Mouse (Mus musculus): ENCODE results near the gene Hoxb7. TPM values are rescaled to one million over a fixed set of nuclear protein-coding genes. Genes with fewer than 3 reads are reported as not detected.

Hoxb7 gene
- polyA plus RNA-seq, 1 experiment from 2014 or later: 101 TPM

DNA sequence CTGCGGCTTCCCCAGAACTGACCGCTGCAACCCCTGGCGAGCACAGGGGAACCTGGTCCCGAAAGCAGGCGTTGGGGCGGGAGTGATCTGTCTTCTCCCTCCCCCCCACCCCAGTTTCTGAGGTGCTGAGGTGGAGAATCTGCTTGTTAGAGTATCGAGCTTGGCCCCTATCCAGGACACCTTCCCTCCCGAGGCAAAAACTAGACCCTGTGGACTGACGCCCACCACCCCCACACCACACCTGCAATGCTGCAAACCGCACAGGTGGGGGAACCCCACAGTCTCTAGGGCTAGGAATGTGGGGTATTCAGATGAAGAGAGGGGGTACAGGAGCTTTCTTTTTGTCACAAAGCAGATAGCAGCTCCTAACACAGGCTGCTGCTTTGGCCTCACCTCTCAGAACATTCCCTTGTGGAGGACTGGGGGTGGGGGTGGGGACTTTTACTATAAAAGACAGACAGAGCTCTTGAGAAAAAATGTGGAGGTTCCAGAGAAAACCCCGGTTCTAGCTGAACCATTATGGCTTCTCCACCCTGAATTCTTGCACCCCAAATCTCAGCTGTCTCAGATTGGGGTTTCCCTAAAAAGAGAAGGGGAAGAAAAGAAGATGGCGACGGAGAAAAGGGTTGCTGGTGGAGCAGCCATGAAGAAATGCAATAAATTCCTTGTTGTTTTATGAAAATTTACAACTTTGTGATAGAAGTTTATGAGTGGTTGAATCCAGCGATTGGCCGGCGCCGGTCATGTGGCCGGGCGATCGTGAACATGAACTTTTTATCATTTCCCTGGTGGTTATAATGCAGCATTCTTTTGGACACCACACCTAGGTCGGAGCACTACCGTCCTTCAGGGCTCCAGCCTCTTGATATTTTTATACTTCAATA lies 5.5 kb downstream of the Hoxb7 start, which contains the start of gene Hoxb6:
Gene Hoxb6, plus strand, starts transcription at position 796 of the 884 bp plus-strand sequence.
- Histone ChIP-seq H3K36me3 (no peaks in the 10 kb centered on the region), H3K4me3 (peak within 1 kb of the TSS; percentile 99), H3K9me3 (no peaks in the 10 kb centered on the region), H3K9ac (peak within 1 kb of the TSS; percentile 100), H3K27me3 (replicated peaks) (no peaks in the 10 kb centered on the region), H3K27ac (peak within 1 kb of the TSS; percentile 99), H3K4me2 (replicated peaks) (peak within 1 kb of the TSS; percentile 100), H3K4me1 (peaks cover 35% of the 10 kb centered on the region)
- WGBS: 1% methylated on average over 22 of the region's 22 CpGs
- ATAC-seq (ENCODE audit: low FRiP score, low read depth): 0 out of 2 replicates have a peak, but pooled peaks have one; percentile 34

DNA sequence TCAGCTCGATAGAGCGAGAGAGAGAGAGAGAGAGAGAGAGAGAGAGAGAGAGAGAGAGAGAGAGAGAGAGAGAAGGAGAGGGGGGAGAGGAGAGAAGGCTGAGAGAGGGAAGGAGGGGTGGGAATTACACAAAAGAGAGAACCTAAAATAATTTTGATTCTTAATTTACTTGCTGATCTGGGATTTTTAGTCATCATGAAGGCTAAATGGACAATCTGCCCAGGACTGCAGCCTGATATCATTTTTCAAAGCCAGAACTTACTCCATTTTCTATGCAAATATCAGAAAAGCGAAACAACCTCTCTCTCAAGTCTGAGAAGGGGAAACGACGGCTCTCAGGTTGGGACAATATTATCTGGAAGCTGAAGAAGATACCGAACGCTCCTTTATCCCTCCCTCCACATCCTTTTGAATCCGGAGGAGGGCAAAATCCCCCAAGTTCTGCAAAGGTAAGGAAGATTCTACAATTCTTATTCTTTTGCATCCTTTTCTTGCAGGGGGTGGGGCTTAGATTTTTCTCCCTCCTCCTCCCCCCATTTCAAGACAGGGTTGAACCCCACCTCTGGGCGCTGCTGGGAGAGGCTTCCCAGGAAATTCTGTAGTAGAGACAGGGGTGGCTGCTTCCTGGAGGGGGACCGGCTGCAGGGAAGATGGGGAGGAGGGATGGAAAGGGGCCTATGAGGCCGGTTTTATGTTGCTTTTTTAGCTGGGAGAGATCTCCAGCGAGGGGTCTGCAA lies 6.3 kb downstream of the Hoxb7 start:
- H3K9ac ChIP-seq: peak overlapping the region; percentile 100
- H3K36me3 ChIP-seq: no peaks in the 10 kb centered on the region
- peaks cover 39% of the 10 kb centered on the region for H3K4me1 ChIP-seq
- peak overlapping the region; percentile 99 for H3K27ac ChIP-seq
- H3K4me3 ChIP-seq: peak overlapping the region; percentile 99
- H3K9me3 ChIP-seq: no peaks in the 10 kb centered on the region
- peak overlapping the region; percentile 100 for H3K4me2 ChIP-seq (replicated peaks)
- under 1% methylated on average over 12 of the region's 12 CpGs for WGBS
- H3K27me3 ChIP-seq (replicated peaks): no peaks in the 10 kb centered on the region
- ATAC-seq (ENCODE audit: low FRiP score, low read depth): no peak

DNA sequence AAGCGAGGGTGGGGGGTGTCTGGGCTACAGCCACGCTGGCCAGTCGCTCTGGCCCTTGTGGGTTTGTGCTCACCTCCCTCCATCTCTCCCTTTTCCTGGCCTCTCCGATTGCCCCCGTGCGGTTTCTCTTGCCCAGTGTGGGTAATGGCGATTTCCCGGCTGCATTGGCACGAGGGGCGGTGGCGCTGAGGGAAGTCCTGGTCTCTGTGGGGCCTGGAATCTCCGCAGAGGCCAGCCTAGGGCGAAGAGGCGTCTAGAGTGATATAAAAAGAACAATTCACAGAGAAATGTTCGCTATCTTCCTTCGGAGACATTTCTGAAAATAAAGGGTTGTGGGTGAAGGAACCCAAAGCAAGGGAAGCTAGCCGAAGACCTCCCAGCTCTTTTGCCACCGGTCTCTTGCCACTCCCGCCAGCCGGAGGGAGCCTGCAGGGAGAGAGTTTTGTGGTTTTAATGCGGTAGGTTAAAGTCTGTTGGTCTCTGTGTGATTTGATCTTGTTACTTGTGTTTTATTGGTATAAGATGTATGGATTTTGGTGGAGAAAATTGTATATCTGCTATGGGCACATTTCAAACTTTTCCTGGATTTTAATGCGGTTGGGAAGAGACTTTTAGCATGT lies 7.0 kb downstream of the Hoxb7 start:
- peak overlapping the region; percentile 100 for H3K4me2 ChIP-seq (replicated peaks)
- no peaks in the 10 kb centered on the region for H3K9me3 ChIP-seq
- H3K27ac ChIP-seq: peak overlapping the region; percentile 99
- no peak for ATAC-seq (ENCODE audit: low FRiP score, low read depth)
- H3K4me1 ChIP-seq: peaks cover 38% of the 10 kb centered on the region
- H3K9ac ChIP-seq: peak overlapping the region; percentile 100
- no peaks in the 10 kb centered on the region for H3K27me3 ChIP-seq (replicated peaks)
- H3K36me3 ChIP-seq: no peaks in the 10 kb centered on the region
- under 1% methylated on average over 22 of the region's 22 CpGs for WGBS
- peak overlapping the region; percentile 99 for H3K4me3 ChIP-seq

DNA sequence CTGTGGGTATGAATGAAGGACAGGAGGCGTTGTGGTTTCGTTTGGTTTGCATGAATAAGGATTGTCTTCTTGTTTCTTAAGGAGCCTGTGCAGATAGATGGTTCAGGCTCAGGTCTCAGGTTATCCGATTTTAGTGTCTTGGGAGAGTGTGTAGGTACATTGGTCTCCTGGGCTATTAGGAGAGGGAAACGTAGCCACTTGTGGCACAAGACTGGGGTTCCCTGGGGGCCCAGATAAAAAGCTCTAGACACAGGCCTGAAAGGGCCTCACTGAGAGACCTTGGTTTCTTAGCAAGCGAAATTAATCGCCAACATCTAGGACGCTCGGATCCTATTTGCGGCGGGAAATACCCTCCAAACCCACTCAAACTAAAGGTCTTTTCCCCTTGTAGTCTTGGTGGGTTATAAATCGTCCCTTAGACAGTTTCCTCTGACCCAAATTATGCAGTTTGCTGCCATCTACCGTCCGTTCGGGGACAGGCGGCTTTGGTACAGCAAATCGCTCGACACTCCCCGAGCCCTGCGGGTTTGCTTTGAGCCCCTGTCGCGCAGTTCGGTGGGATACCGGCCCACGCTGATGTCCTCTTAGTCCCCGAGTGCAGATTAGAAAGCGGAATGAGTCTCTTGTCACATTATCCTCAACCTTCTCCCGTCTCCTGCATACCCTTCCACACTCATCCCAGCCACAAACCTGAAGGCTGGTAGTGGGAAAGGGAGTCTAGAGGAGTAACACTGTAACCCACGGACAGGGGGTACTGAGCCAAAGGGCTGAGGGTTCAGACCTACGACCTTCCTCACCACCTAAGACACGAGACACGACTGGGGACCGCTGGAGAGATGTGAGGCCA lies 8.0 kb downstream of the Hoxb7 start:
- Histone ChIP-seq H3K27me3 (replicated peaks) (no peaks in the 10 kb centered on the region), H3K4me3 (peak overlapping the region; percentile 99), H3K9ac (peak overlapping the region; percentile 100), H3K4me1 (peaks cover 32% of the 10 kb centered on the region), H3K36me3 (no peaks in the 10 kb centered on the region), H3K9me3 (no peaks in the 10 kb centered on the region), H3K4me2 (replicated peaks) (peak overlapping the region; percentile 100), H3K27ac (peak overlapping the region; percentile 99)
- WGBS: under 1% methylated on average over 32 of the region's 32 CpGs
- peak; percentile 31; the same call in 1 of the 2 replicates for ATAC-seq (ENCODE audit: low FRiP score, low read depth)

DNA sequence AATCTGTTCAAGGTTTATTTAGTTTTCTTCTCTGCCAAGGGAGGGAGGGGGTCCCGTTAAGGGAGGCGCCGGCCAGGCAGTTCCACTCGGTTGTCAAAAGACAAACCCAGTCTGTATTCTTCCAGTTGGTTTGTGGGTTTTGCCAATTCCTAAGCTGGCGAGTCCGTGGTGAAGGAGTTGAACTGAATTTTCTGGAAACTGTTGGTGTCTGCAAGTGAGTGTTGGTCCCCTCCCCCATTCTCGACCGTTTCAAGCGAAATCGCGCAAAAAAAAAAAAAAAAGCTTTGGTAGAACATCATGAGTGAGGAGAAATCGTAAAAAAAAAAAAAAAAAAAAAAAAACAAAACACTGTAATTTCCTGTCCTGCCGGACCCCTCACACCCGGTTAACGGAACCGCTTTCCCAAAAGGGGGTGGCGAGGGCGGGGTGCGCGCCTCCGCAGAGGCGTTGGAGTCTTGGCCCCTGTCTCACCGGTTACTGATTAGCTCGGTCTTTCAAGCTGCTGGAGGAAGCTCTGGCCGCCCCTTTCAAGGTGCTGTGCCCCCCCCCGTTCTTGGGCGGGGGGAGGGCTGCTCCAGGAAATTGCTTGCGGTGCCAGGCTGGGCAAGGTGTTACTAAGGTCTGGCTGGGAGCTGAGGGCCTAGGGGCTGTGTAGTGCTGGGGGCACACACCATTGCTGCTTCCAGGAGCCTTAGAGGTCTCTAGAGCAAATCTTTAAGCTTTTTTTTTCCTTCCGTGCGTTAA lies 8.8 kb downstream of the Hoxb7 start:
- Histone ChIP-seq H3K27ac (peak overlapping the region; percentile 99), H3K27me3 (replicated peaks) (no peaks in the 10 kb centered on the region), H3K9ac (peak overlapping the region; percentile 100), H3K9me3 (no peaks in the 10 kb centered on the region), H3K4me2 (replicated peaks) (peak overlapping the region; percentile 100), H3K4me3 (peak overlapping the region; percentile 99), H3K4me1 (peaks cover 28% of the 10 kb centered on the region), H3K36me3 (no peaks in the 10 kb centered on the region)
- under 1% methylated on average over 30 of the region's 30 CpGs for WGBS
- no peak for ATAC-seq (ENCODE audit: low FRiP score, low read depth)

DNA sequence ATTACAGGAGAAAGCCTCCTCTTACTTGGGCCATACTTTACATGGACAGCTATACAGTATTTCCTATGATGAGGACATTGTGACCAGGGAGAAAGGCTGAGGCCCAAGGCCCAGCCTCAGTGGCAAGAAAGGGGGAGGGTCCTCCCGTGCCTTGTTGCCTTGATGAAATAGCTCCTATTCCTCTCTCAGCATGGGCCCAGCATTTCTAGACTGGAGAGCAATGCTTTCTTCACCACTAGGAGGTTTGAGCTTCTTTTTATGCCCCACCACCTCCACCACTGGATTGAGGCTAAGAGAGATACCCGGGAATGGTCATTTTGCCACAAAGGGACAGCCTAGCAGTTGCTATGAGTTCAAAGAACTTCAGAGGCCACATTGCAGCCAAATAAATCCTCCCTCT lies 10.6 kb downstream of the Hoxb7 start:
- H3K9me3 ChIP-seq: no peaks in the 10 kb centered on the region
- WGBS: 3% methylated on average over 2 of the region's 2 CpGs
- H3K4me1 ChIP-seq: peaks cover 28% of the 10 kb centered on the region
- peak overlapping the region; percentile 99 for H3K27ac ChIP-seq
- H3K4me2 ChIP-seq (replicated peaks): peak overlapping the region; percentile 100
- H3K27me3 ChIP-seq (replicated peaks): no peaks in the 10 kb centered on the region
- peak overlapping the region; percentile 100 for H3K9ac ChIP-seq
- no peak for ATAC-seq (ENCODE audit: low FRiP score, low read depth)
- H3K36me3 ChIP-seq: peaks cover 14% of the 10 kb centered on the region
- H3K4me3 ChIP-seq: peak overlapping the region; percentile 99

DNA sequence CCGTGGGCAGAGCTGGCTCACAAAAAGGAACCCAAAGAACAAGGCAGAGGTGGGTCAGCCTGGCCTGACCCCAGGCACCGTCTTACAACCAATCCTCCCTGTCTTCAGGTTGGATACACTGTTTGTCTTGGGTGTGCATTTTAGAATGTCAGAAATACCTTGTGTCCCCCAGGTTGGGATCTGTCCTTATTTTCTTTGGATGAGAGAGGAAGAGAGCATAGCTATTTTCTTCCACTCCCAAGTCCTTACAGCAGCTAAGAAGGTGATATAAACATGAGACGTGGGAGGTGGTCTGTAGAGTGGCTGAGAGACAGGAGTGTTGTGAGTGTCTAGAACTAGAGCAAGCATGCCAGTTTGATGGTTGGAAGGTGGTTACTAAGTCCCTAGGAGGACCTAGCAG lies 11.0 kb downstream of the Hoxb7 start:
- H3K4me2 ChIP-seq (replicated peaks): peak overlapping the region; percentile 100
- no peaks in the 10 kb centered on the region for H3K27me3 ChIP-seq (replicated peaks)
- H3K9me3 ChIP-seq: no peaks in the 10 kb centered on the region
- peaks cover 33% of the 10 kb centered on the region for H3K4me1 ChIP-seq
- peak overlapping the region; percentile 99 for H3K4me3 ChIP-seq
- ATAC-seq (ENCODE audit: low FRiP score, low read depth): no peak
- WGBS: 4% methylated on average over 3 of the region's 3 CpGs
- peak overlapping the region; percentile 100 for H3K9ac ChIP-seq
- H3K36me3 ChIP-seq: peaks cover 15% of the 10 kb centered on the region
- peak overlapping the region; percentile 99 for H3K27ac ChIP-seq

DNA sequence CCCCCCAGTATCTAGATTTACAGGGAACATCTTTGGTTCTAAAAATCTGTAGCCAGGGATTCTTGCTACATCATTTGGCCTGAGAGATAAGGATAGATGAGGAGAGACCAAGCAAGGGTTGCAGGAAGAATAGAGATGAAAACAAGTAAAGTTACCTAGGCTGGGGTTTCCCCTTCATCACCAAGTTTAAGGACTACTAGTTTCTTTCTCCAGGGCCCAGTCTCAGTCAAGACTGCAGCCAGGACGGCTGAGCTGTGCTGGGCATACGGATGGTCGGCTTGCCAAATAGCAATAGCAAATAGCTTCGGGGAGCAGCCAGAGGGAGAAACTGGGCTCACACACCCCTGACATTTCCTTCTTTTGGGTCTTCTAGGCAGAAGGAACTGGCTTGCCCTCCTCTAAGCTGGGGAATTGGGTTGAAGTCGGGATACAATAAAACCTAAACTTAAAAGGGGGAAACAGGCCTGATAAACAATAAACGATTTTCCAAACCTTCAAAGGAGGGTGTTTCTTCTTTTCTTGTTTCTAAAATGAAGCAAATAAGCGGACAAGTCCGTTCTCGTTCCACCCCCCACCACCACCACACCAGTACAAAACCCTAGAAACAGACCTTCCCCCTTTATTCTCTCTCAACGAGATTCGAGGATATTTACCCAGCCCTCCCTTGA lies 11.7 kb downstream of the Hoxb7 start:
- H3K27ac ChIP-seq: peak overlapping the region; percentile 99

DNA sequence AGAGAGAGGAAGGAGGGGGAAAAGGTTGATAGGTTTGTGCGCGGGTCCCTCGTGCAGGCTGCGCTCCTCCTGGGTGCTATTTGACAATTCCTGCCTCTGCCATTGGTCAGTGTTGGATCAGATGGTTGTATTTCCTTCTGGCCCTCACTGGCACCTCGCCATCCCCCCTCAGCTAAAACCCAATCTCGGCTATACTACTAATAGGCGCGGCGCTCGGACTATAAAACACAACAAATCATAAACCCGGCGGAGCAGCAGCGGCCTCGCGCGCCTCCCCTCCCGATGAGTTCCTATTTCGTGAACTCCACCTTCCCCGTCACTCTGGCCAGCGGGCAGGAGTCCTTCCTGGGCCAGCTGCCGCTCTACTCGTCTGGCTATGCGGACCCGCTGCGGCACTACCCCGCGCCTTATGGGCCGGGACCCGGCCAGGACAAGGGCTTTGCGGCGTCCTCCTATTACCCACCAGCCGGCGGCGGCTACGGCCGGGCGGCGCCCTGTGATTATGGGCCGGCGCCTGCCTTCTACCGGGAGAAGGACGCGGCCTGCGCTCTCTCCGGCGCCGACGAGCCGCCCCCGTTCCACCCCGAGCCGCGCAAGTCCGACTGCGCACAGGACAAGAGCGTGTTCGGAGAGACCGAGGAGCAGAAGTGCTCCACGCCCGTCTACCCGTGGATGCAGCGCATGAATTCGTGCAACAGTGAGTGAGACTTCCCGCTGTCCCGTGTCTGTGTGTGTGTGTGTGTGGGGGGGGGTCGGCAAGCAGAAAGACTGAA lies 12.7 kb downstream of the Hoxb7 start:
- ATAC-seq (ENCODE audit: low FRiP score, low read depth): no peak
- peak overlapping the region; percentile 100 for H3K4me2 ChIP-seq (replicated peaks)
- H3K27ac ChIP-seq: peak overlapping the region; percentile 99
- peaks cover 18% of the 10 kb centered on the region for H3K36me3 ChIP-seq
- H3K27me3 ChIP-seq (replicated peaks): no peaks in the 10 kb centered on the region
- peak overlapping the region; percentile 100 for H3K9ac ChIP-seq
- peaks cover 40% of the 10 kb centered on the region for H3K4me1 ChIP-seq
- peak overlapping the region; percentile 99 for H3K4me3 ChIP-seq
- no peaks in the 10 kb centered on the region for H3K9me3 ChIP-seq
- under 1% methylated on average over 66 of the region's 66 CpGs for WGBS

More for the DNA sequence above, 11.7 kb downstream of the Hoxb7 start:
- H3K36me3 ChIP-seq: peaks cover 15% of the 10 kb centered on the region
- peak overlapping the region; percentile 99 for H3K4me3 ChIP-seq
- no peaks in the 10 kb centered on the region for H3K9me3 ChIP-seq
- 3% methylated on average over 11 of the region's 11 CpGs for WGBS
- peak overlapping the region; percentile 100 for H3K9ac ChIP-seq
- no peak for ATAC-seq (ENCODE audit: low FRiP score, low read depth)
- no peaks in the 10 kb centered on the region for H3K27me3 ChIP-seq (replicated peaks)
- H3K4me1 ChIP-seq: peaks cover 34% of the 10 kb centered on the region
- H3K4me2 ChIP-seq (replicated peaks): peak overlapping the region; percentile 100

DNA sequence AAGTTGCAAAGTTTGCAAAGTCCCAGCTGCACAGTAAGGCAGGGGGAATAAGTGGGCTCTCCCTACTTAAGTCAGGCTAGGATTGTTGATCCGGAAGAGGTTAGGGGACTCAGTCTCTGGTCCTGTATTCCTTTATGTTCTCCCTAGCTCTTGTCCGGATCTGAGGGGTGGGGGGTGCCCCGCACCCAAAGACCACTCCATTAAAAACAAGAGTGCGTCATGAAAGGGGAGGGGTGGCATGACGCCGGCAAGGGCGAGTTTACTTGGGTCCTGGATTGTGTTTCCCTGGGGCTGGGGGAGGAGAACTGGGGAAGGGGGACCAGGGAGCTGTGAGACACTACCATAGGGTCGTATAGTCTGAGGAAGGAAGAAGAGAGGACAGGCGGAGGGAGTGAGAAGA lies 13.4 kb downstream of the Hoxb7 start:
- H3K4me2 ChIP-seq (replicated peaks): peak overlapping the region; percentile 100
- peak overlapping the region; percentile 99 for H3K27ac ChIP-seq
- H3K4me1 ChIP-seq: peaks cover 40% of the 10 kb centered on the region
- H3K27me3 ChIP-seq (replicated peaks): no peaks in the 10 kb centered on the region
- H3K9me3 ChIP-seq: no peaks in the 10 kb centered on the region
- peak overlapping the region; percentile 99 for H3K4me3 ChIP-seq
- WGBS: under 1% methylated on average over 9 of the region's 9 CpGs
- peaks cover 18% of the 10 kb centered on the region for H3K36me3 ChIP-seq
- H3K9ac ChIP-seq: peak overlapping the region; percentile 100
- no peak for ATAC-seq (ENCODE audit: low FRiP score, low read depth)
